Mouse (Mus musculus) spleen, adult 2 months (tissue): Measurements from ENCODE around the gene Strip1.

Source experiments
- CTCF ChIP-seq: fragments of 200-500 bp; IDR thresholded peaks from 2 replicates; pipeline ENCODE4 v1.5.1; 2011; ENCODE audit warnings: mild to moderate bottlenecking, inconsistent platforms; ENCODE audit not compliant: insufficient read depth, insufficient read length, insufficient replicate concordance; ENCODE audit errors: extremely low read depth
- POLR2A ChIP-seq: fragments of 200-500 bp; IDR thresholded peaks from 2 replicates; pipeline ENCODE4 v1.6.1; 2011; ENCODE audit warnings: low read depth, low read length, inconsistent platforms

DNA sequence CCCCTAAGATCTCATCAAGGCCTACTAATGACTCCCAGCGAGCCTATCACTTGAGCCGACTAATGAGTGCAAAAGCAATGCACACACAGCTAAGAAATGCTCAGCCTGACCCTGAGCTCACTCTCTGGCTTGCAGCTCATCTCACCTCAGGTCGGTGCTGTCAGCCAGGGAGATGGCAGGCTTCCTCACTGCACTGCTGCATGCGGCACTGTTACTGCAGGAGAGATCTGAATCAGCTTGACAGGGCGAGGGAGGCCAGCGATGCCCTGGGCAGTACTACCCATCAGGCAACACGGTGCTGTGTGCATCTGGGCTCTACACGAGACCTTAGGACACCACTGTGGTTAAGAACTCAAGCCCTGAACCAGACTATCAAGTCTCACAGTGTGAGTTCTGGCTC lies 6.0 kb downstream of the Strip1 start:
- TF ChIP-seq POLR2A (no peak), CTCF (no peak)
